Mouse (Mus musculus) erythroblast, embryonic 14.5 days (primary cell): Measurements from ENCODE around the gene Klk1b24. TPM values are rescaled to one million over a fixed set of nuclear protein-coding genes. Genes with fewer than 3 reads are reported as not detected.
"Not testable (repeated sequence)": the region's sequence is repeated elsewhere in the genome, so short reads cannot be mapped to it uniquely, and the experiment has no call there.

Experiments used
- H3K27me3 ChIP-seq: 2 replicates; pipeline ENCODE4 v1.6.1; 2012; ENCODE audit warnings: inconsistent platforms; ENCODE audit not compliant: control insufficient read depth
- H3K36me3 ChIP-seq: 2 replicates; pipeline ENCODE4 v1.6.1; 2012; ENCODE audit warnings: mild to moderate bottlenecking, inconsistent platforms; ENCODE audit not compliant: control insufficient read depth
- H3K4me1 ChIP-seq: 2 replicates; pipeline ENCODE4 v1.6.1; 2012; ENCODE audit warnings: inconsistent platforms; ENCODE audit not compliant: control insufficient read depth
- H3K4me3 ChIP-seq: replicated peaks from 2 replicates; pipeline ENCODE3; 2012; ENCODE audit warnings: moderate library complexity, mild to moderate bottlenecking, inconsistent platforms
- H3K9me3 ChIP-seq: 2 replicates; pipeline ENCODE4 v1.6.1; 2012; ENCODE audit warnings: low read length, inconsistent platforms, mixed read lengths; ENCODE audit not compliant: control insufficient read depth
- GATA1 ChIP-seq: IDR thresholded peaks from 2 replicates; pipeline ENCODE4 v1.6.1; 2012; ENCODE audit warnings: low read length, inconsistent platforms, mixed read lengths
- TAL1 ChIP-seq: IDR thresholded peaks from 3 replicates; pipeline ENCODE4 v1.6.1; 2012; ENCODE audit warnings: low read length, inconsistent platforms, mixed read lengths
- polyA plus RNA-seq: library from polyadenylated mRNA; stranded (reverse); fragments of >175 nt; gene quantifications from 2 replicates; pipeline ENCODE4 v1.2.3, GENCODE M21; 2012

Klk1b24 gene
- polyA plus RNA-seq = not detected in 2 replicates

DNA sequence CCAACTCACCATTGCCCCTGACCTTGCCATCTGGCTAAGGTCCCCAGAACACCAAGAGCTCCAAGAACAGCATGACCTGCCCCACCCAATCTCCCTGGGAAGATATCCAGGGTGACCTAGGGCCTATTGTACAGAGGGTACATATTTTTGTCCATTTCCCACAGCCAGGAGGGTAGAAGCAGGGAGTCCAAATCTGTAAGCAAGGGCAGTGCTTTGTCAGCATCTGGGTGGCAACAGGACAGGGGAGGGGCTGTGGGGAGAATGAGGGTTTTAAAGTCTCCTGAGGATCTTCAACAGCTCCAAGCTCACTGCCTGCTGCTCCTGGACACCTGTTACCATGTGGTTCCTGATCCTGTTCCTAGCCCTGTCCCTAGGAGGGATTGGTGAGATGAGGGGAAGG lies at the start of gene Klk1b24:
Gene Klk1b24, plus strand, starts transcription at position 301 of the 400 bp plus-strand sequence.
- H3K9me3 ChIP-seq, H3K36me3 ChIP-seq, H3K4me3 ChIP-seq, H3K27me3 ChIP-seq, H3K4me1 ChIP-seq: not testable (repeated sequence)

DNA sequence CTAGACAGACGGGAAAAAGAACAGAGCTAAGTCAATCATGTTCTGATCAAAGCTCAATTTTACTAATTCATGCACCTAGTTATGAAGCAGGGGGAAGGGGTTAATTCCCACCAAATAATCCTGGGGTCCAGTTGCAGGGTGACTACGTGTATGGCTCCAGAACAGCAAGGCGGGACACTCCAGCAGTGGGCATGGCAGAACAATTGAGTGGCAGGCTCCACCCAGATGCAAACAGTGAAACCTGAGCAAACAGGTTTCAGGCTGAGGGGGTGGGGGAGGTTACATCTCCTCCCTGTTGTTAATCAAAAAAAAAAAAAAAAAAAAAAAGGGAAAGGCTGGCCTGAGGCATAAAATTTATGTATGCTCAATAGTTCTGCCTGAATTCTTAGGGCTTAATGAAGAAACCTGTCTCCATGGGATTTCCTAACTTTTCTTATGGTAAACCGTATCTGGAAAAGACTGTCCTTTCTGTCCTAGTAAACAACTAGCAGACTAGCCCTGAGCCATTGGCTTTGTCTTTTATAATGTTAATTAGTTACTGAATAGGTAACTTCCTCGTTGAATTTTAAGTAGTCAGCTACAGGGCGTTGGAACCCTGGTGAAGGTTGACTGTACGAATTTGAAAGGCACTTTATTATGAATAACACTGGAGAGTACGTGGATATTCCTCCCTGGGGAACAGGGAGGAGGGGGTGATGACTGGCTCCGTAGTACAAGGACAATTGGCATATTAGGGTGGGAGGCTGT lies 8.6 kb upstream of the Klk1b24 start:
- Histone ChIP-seq H3K27me3 (no peaks in the 10 kb centered on the region), H3K4me3 (no peak overlapping the region), H3K36me3 (no peaks in the 10 kb centered on the region), H3K4me1 (no peaks in the 10 kb centered on the region), H3K9me3 (no peaks in the 10 kb centered on the region)
- TF ChIP-seq GATA1 (no peak), TAL1 (no peak)

DNA sequence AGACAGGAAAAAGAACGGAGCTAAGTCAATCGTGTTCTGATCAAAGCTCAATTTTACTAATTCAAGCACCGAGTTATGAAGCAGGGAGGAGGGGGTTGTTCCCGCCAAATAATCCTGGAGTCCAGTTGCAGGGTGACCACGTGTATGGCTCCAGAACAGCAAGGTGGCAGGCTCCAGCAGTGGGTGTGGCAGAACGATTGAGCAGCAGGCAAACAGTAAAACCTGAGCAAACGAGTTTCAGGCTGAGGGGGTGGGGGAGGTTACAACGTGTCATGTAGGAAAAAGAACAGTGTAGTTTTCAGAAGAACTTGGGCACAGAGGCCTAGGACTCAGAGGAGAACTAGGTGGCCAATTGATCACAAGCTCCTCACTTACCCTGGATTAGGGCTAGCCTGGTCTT lies 1.5 kb upstream of the Klk1b24 start:
- H3K9me3 ChIP-seq, H3K4me1 ChIP-seq, H3K36me3 ChIP-seq, H3K4me3 ChIP-seq, H3K27me3 ChIP-seq: not testable (repeated sequence)

DNA sequence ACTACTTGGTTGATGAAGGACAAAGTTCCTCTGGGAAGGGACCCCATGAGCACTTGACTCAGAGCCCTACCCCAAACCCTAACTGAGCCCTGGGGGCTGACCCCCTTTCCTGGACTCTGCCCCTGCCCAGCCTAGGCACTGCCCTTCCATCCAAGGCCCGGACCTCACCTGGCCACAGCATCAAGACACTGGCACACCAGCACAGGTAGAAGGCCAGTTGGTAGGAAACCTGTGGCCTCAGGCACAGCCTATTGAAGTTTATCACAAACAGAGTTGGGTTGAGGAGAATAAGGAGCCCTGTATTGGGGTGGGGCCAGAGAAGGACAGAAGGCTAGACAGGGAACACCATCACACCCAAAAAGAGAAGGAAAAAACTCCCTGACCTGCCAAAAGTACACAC lies 5.4 kb downstream of the Klk1b24 start:
- not testable (repeated sequence) for H3K4me1 ChIP-seq, H3K9me3 ChIP-seq, H3K4me3 ChIP-seq, H3K27me3 ChIP-seq, H3K36me3 ChIP-seq

DNA sequence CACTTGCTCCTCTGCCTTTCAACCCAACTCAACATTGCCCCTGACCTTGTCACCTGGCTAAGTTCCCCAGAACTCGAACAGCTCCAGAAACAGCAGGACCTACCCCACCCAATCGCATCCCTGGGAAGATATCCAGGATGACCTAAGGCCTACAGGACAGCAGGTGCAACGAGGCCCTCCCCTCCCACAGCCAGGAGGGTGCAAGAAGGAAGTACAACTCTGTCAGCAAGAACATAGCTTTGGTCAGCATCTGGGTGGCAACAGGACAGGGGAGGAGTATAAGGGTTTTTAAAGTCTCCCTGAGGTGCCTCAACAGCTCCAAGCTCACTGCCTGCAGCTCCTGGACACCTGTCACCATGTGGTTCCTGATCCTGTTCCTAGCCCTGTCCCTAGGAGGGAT lies 9.9 kb downstream of the Klk1b24 start, which contains the start of gene Klk1b3:
Gene Klk1b3, plus strand, starts transcription at position 301 of the 400 bp plus-strand sequence.
- Histone ChIP-seq H3K9me3 (no peaks in the 10 kb centered on the region), H3K4me3 (no peak within 1 kb of the TSS), H3K36me3 (no peaks in the 10 kb centered on the region), H3K27me3 (no peaks in the 10 kb centered on the region), H3K4me1 (no peaks in the 10 kb centered on the region)
- no peak for TF ChIP-seq TAL1
- TF ChIP-seq GATA1 = no peak

DNA sequence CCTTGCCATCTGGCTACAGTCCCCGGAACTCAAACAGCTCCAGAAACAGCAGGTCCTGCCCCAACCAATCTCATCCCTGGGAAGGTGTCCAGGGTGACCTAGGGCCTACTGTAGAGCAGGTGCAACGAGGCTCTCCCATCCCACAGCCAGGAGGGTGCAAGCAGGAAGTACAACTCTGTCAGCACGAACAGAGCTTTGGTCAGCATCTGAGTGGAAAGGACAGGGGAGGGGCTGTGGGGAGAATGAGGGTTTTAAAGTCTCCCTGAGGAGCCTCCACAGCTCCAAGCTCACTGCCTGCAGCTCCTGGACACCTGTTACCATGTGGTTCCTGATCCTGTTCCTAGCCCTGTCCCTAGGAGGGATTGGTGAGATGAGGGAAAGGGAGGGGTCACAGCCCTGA lies 19.1 kb downstream of the Klk1b24 start, which contains the start of gene Klk1b4:
Gene Klk1b4, plus strand, starts transcription at position 301 of the 400 bp plus-strand sequence.
- not testable (repeated sequence) for H3K4me1 ChIP-seq, H3K9me3 ChIP-seq, H3K36me3 ChIP-seq, H3K27me3 ChIP-seq, H3K4me3 ChIP-seq

DNA sequence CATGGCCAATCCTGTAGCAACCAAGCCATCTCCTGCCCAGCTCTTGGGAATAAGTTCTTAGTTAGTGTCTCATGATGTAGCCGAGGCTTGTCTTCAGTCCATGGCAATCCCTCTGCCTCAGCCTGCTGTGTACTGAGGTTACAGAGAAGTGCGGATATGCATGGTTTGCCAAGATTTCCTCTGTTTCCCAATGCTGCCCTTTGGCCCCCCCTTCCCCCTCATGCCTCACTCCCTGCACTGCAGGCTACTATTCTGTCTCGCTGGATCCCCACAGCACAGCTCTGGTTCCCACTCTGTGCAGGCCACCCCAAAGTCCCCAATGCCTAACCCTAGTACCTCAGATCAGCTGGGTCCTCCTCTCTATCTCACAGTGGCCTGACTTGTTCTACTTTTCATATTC lies 20.3 kb downstream of the Klk1b24 start:
- H3K36me3 ChIP-seq = no peaks in the 10 kb centered on the region
- no peak for TF ChIP-seq TAL1
- TF ChIP-seq GATA1 = no peak
- H3K4me3 ChIP-seq = no peak overlapping the region
- no peaks in the 10 kb centered on the region for H3K27me3 ChIP-seq
- no peaks in the 10 kb centered on the region for H3K4me1 ChIP-seq
- H3K9me3 ChIP-seq = no peaks in the 10 kb centered on the region

DNA sequence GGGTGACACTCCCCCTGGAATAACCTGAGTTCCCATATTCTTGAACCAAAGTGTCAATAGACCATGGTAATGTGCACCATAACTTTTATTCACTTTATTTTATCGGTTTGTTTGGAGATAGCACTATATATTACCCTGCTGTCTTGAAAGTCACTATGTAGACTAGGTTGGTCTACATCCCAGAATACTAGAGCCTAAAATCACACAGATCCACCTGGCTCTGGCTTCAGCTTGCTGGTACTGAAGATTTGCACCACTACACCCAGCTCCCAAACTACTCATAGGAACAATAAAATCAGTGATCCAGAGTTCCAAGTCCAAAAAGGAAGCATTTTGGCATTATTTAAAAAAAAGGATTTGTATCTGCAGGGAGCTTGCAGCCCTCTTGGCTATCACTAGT lies 27.6 kb downstream of the Klk1b24 start, which contains the start of gene Klk1b5:
Gene Klk1b5, plus strand, starts transcription at position 301 of the 400 bp plus-strand sequence.
- Histone ChIP-seq H3K27me3 (no peaks in the 10 kb centered on the region), H3K4me3 (no peak within 1 kb of the TSS), H3K36me3 (no peaks in the 10 kb centered on the region), H3K4me1 (no peaks in the 10 kb centered on the region), H3K9me3 (no peaks in the 10 kb centered on the region)
- TF ChIP-seq GATA1 = no peak
- TF ChIP-seq TAL1 = no peak

DNA sequence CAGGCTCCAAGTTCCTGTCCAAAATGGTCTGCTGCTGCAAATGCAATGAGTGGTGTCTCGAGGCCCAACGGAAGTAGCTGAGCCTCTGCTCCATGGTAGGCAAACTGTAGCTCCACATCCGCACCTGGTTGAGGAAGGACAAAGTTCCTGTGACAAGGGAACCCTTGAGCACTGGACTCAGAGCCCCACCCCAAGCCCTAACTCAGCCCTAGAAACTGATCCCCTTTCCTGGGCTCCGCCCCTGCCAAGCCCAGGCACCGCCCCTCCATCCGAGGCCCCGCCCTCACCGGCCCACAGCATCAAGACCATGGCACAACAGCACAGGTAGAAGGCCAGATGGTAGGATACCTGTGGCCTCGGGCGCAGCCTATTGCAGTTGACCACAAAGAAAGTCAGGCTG lies 33.6 kb downstream of the Klk1b24 start:
- H3K27me3 ChIP-seq = not testable (repeated sequence)

DNA sequence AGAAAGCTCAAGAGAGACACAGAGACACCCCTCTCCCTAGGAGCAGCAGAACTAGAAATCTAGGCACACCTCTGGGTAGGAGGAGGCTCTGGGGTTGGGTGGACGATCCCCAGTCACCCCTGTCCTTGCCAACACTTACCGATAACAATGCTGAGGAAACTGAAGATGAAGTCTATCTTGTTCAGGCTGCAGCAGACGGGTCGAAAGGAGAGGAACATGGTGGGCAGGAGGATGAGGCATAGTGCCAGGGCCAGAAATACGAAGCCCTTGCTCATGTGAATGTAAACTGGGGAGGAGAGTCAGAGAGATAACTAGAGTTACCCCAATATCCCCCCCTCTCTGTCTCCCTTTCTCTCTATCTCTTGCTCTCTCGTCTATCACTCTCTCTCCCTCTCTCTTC lies 34.3 kb downstream of the Klk1b24 start:
- not testable (repeated sequence) for H3K36me3 ChIP-seq, H3K4me3 ChIP-seq, H3K27me3 ChIP-seq, H3K9me3 ChIP-seq, H3K4me1 ChIP-seq

More for the DNA sequence above, 33.6 kb downstream of the Klk1b24 start:
- not testable (repeated sequence) for H3K9me3 ChIP-seq, H3K4me3 ChIP-seq, H3K4me1 ChIP-seq, H3K36me3 ChIP-seq
